Mouse (Mus musculus) liver, embryonic 14.5 days (tissue): ENCODE results near the gene Mfsd10. TPM values are rescaled to one million over a fixed set of nuclear protein-coding genes. Genes with fewer than 3 reads are reported as not detected.

Experiments
- ATAC-seq: fragments of 200-750 bp; cut with Nextera tagmentation; 2 replicates; pipeline ENCODE4 v1.8.0; 2017; ENCODE audit warnings: moderate number of reproducible peaks, mild to moderate bottlenecking, moderate library complexity; ENCODE audit not compliant: insufficient read depth
- DNase-seq, 3 experiments: peaks; one replicate each; pipeline ENCODE4 v3.0.0-alpha.2; 2012 to 2013; ENCODE audit warnings: low read depth in 3 of 3, low spot score in 3 of 3
- H3K27ac ChIP-seq: fragments of 300-500 bp; sonication (generic); 2 replicates; pipeline ENCODE4 v1.5.1; 2014; ENCODE audit warnings: moderate library complexity, mild to moderate bottlenecking, control low read depth, inconsistent platforms
- H3K27me3 ChIP-seq: fragments of 300-500 bp; sonication (generic); 2 replicates; pipeline ENCODE4 v1.6.1; 2014; ENCODE audit warnings: mild to moderate bottlenecking, low read length, moderate library complexity; ENCODE audit not compliant: control insufficient read depth, insufficient read depth
- H3K36me3 ChIP-seq: fragments of 300-500 bp; sonication (generic); replicated peaks from 2 replicates; pipeline ENCODE4 v1.6.1; 2014; ENCODE audit warnings: low read depth; ENCODE audit not compliant: control insufficient read depth, insufficient read depth
- H3K4me1 ChIP-seq, 2 experiments: fragments of 200-500 bp in 1 of 2; fragments of 300-500 bp in 1 of 2; sonication (generic) in 1 of 2; replicated peaks; 2 replicates each; pipeline ENCODE4 v1.6.1; 2012 to 2014; ENCODE audit warnings: antibody characterized with exemption in 1 of 2, inconsistent platforms in 1 of 2, low read length in 1 of 2; ENCODE audit not compliant: control insufficient read depth in 2 of 2, insufficient read depth in 2 of 2
- H3K4me2 ChIP-seq: fragments of 300-500 bp; sonication (generic); 2 replicates; pipeline ENCODE4 v1.6.1; 2014; ENCODE audit warnings: low read depth, mild to moderate bottlenecking, control low read depth, moderate library complexity
- H3K4me3 ChIP-seq, 2 experiments: fragments of 200-500 bp in 1 of 2; fragments of 300-500 bp in 1 of 2; sonication (generic) in 1 of 2; 2 replicates each; pipeline ENCODE4 v1.5.1; 2012 to 2014; ENCODE audit warnings: low read depth in 2 of 2, low read length in 2 of 2, mild to moderate bottlenecking in 2 of 2, control low read depth in 1 of 2, inconsistent platforms in 1 of 2, moderate library complexity in 1 of 2; ENCODE audit not compliant: insufficient read depth in 1 of 2
- H3K9ac ChIP-seq: fragments of 300-500 bp; sonication (generic); replicated peaks from 2 replicates; pipeline ENCODE4 v1.6.1; 2014; ENCODE audit warnings: mild to moderate bottlenecking, control low read depth, moderate library complexity
- H3K9me3 ChIP-seq: fragments of 300-500 bp; sonication (generic); 2 replicates; pipeline ENCODE4 v1.6.1; 2016; ENCODE audit warnings: low read length, mixed read lengths; ENCODE audit not compliant: control insufficient read depth
- CTCF ChIP-seq: IDR thresholded peaks from 2 replicates; pipeline ENCODE4 v1.5.1; 2016; ENCODE audit warnings: antibody characterized with exemption, low read depth, control low read depth
- EP300 ChIP-seq: IDR thresholded peaks from 2 replicates; pipeline ENCODE4 v1.6.1; 2016; ENCODE audit warnings: antibody characterized with exemption, low read depth
- WGBS: fragments of 180-500 bp; shearing (Covaris S2); extraction: QIAGEN DNeasy Blood & Tissue Kit; methylation state at CpG from one replicate; pipeline ENCODE4 v1.1.7; 2014; ENCODE audit not compliant: insufficient replicate concordance; 5-methylcytosine and 5-hydroxymethylcytosine counted together
- polyA plus RNA-seq, 2 experiments: library from polyadenylated mRNA; depleted of rRNA in 1 of 2; stranded (reverse) in 1 of 2; unstranded in 1 of 2; fragments of >200 nt; fragmentation: Nextera tagmentation in 1 of 2; extraction: Ambion mirVana in 1 of 2; gene quantifications; 2 replicates each; pipeline versions ENCODE4 v1.2.1 to v1.2.3; 2012 to 2014

Mfsd10 gene
- polyA plus RNA-seq, 2 experiments, result 33.1 to 53.6 TPM

DNA sequence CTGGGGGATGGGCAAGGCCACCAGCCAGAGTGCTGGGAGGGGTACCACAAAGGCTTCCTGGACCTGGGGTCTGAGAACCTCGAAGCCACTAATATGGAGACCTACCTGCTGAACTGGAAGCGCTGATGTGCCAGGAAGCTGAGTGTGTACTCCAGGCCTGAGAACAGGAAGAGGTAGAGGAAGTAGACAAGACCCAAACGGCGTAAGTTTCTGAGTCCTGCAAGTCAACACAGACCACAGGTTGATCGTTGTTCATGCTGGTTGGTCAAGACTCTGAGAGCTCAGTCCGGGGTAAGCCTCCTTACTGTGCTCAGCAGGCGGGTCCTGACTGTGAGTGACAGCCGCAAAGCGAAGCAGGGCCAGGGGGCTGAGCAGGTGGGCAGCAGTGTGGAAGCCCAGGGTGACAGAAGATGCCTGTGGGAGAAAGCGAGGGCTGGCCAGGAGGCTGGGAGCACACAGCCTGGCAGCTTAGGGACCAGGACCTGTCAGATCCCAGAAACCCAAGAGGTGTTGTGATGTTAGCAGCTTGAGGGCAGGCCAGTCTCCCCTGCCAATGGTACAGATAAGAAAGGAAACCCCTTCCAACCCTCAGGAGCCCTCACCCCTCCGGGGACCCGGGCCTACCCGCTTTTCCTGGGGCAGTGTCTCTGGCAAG, 2.1 kb downstream of the Mfsd10 start:
- no peaks in the 10 kb centered on the region for H3K27me3 ChIP-seq
- DNase-seq (no peak), ATAC-seq (no peak)
- no peaks in the 10 kb centered on the region for H3K9me3 ChIP-seq
- no peak overlapping the region for H3K4me3 ChIP-seq
- peaks cover 14 to 25% of the 10 kb centered on the region in 2 experiments for H3K4me1 ChIP-seq
- H3K27ac ChIP-seq, result no peak overlapping the region
- H3K36me3 ChIP-seq, result peaks cover 64% of the 10 kb centered on the region
- WGBS, result 57% methylated on average over 13 of the region's 13 CpGs
- TF ChIP-seq EP300, result no peak
- TF ChIP-seq CTCF, result no peak
- no peak overlapping the region; the same call in 1 of the 2 replicates for H3K9ac ChIP-seq
- peak overlapping the region; percentile 95; the same call in 1 of the 2 replicates for H3K4me2 ChIP-seq

DNA sequence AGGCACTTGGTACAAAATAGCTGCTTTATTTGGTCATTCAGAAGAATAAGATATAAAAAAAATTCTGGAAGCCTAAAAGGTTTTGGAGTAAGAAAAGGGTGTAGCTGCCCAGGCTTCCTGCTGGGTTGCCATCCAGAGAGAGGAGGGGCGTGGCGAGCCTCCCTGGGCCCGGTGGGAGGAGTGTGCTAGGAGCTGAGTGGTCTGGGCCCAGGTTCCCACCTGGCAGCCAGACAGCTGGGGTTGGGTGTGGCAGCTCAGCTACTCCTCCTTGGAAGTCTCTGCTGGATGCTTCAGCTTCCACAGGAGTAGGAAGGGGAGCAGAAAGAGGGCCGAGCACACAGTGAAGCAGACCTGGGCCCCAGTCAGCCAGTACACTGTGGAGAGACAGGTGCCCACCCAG, 3.4 kb downstream of the Mfsd10 start:
- DNase-seq (no peak), ATAC-seq (no peak)
- Histone ChIP-seq H3K9me3 (no peaks in the 10 kb centered on the region), H3K36me3 (peaks cover 72% of the 10 kb centered on the region), H3K9ac (no peak overlapping the region), H3K27me3 (no peaks in the 10 kb centered on the region), H3K4me2 (peak overlapping the region; percentile 13), H3K27ac (no peak overlapping the region), H3K4me3 (no peak overlapping the region), H3K4me1 (peaks cover 14 to 25% of the 10 kb centered on the region in 2 experiments)
- 76% methylated on average over 4 of the region's 4 CpGs for WGBS
- TF ChIP-seq CTCF (no peak), EP300 (no peak)

DNA sequence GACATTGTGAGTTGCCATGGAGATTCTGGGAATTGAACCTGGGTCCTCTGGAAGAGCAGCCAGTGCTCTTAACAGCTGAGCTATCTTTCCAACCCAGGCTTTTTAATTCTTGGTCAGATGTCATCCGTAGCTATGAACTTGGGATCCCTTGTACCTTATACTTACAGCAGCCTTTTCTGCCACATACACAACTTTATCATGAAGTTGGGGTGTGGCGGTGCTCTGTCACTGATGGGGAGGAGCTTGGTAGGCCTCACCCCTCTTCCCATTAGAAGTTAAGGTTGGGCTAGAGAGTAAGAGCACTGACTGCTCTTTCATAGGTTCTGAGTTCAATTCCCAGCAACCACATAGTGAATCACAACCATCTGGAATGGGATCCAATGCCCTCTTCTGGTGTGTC, 4.0 kb downstream of the Mfsd10 start:
- Histone ChIP-seq H3K36me3 (peaks cover 75% of the 10 kb centered on the region), H3K27ac (peak overlapping the region; percentile 55; the same call in 1 of the 2 replicates), H3K27me3 (no peaks in the 10 kb centered on the region), H3K4me3 (no peak overlapping the region), H3K4me1 (peaks cover 14 to 25% of the 10 kb centered on the region in 2 experiments), H3K4me2 (peak overlapping the region; percentile 13), H3K9me3 (no peaks in the 10 kb centered on the region), H3K9ac (no peak overlapping the region)
- TF ChIP-seq CTCF, result no peak
- ATAC-seq, result peak; percentile 32
- DNase-seq, result peak; percentile 43 to 64 (median 55)
- WGBS, result 52% methylated on average over 2 of the region's 2 CpGs

DNA sequence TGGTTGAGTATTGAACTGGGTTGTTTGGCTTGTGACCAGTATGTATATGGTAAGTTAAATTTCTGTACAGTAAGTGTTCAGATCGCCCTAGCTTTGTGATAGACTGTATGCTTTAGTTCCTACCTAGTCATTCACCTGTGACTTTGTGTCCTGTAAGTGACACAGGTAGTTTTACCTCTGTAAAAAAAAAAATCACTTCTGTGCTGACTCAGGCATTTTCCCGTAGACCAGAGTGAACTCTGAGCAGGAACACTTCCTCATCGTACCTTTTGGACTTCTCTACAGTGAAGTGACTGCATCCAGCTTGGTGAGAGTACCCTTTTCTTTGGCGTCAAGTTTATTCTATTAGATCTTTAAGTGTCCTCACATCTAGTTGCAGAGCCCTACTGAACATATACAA, 27.0 kb downstream of the Mfsd10 start:
- peaks cover 92% of the 10 kb centered on the region for H3K36me3 ChIP-seq

DNA sequence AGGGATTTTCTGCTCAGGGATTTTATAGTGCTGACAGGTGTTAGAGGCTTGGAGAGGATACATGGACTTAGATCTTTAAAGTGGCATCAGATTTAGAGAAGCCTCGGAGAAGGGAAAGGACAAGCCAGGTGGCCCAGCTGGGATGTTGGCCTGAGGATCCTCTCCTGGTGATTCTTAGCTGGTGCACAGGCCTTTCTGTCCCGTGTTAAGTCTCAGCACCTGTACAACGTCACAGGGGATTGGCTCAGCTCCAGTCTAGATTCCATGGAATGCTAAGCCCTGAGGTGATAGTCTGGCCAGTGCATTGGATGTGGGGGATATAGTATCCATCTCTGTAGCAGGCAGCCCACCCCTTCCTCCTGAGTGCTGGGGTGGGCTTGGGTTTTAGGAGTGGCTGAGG, 28.8 kb downstream of the Mfsd10 start:
- TF ChIP-seq CTCF (no peak), EP300 (no peak)
- ATAC-seq (no peak), DNase-seq (no peak)
- Histone ChIP-seq H3K27ac (no peak overlapping the region), H3K36me3 (peaks cover 81% of the 10 kb centered on the region), H3K27me3 (no peaks in the 10 kb centered on the region), H3K4me3 (no peak overlapping the region), H3K4me1 (no peaks in the 10 kb centered on the region), H3K4me2 (no peak overlapping the region), H3K9ac (no peak overlapping the region), H3K9me3 (no peaks in the 10 kb centered on the region)
- WGBS, result 90% methylated on average over 3 of the region's 3 CpGs

More for the DNA sequence above, 27.0 kb downstream of the Mfsd10 start:
- Histone ChIP-seq H3K4me1 (no peaks in the 10 kb centered on the region), H3K4me2 (no peak overlapping the region), H3K9me3 (no peaks in the 10 kb centered on the region), H3K27me3 (no peaks in the 10 kb centered on the region), H3K27ac (no peak overlapping the region), H3K4me3 (no peak overlapping the region), H3K9ac (no peak overlapping the region)
- WGBS, result 81% methylated on average over 4 of the region's 4 CpGs
- no peak for ATAC-seq
- TF ChIP-seq CTCF, result no peak
- no peak for TF ChIP-seq EP300
- no peak for DNase-seq
